15 mouse cellular contexts compared by ENCODE assay signal in genomic region chr11:67604481-67604880, GRCm38 (mm10).
DNase-seq lines count a peak whose midpoint lies in the region; ATAC-seq and TF ChIP-seq lines count a peak whose summit lies in the region.
"Had no signal": no experiment of that assay in that cellular context is flagged by ENCODE, and none has a peak within 500 bp of the region (broad histone marks: within the 10 kb centered on the region; RNA-seq: fewer than 3 reads in every experiment).

No protein-coding gene starts in this region.

- no peak for ATAC-seq in lung, postnatal 0 days
- peak; percentile 76 for ATAC-seq in hematopoietic stem cell, adult 5-6 weeks (replicated peaks in 1 of 2; ENCODE audit: insufficient read depth in 1 of 2, low FRiP score in 2 of 2, low TSS enrichment in 1 of 2, low read depth in 1 of 2, poor library complexity in 2 of 2, severe bottlenecking in 2 of 2)
- ATAC-seq in forebrain, embryonic 14.5 days, result no peak
- ATAC-seq: intestine, embryonic 15.5 days had no signal

- WGBS in lung, postnatal 0 days, result 31% methylated on average over 2 of the region's 2 CpGs
- 24% methylated on average over 2 of the region's 2 CpGs for WGBS in lung, adult 2 months
- 0% methylated on average over 2 of the region's 2 CpGs for whole genome bisulfite sequencing in spleen, adult 2 months
- WGBS in forebrain, embryonic 14.5 days, result 72% methylated on average over 2 of the region's 2 CpGs

- no peak overlapping the region for H3K27ac ChIP-seq in lung, postnatal 0 days (ENCODE audit: low read length)
- H3K27ac ChIP-seq in spleen, adult 2 months (ENCODE audit: insufficient read depth, low read length), result no peak overlapping the region
- no peak overlapping the region for H3K27ac ChIP-seq in forebrain, embryonic 14.5 days (ENCODE audit: low read depth, low read length)
- H3K27ac ChIP-seq: intestine, embryonic 15.5 days; liver, embryonic 15.5 days; neural tube, embryonic 12.5 days had no signal

- TF ChIP-seq POLR2A in lung, adult 2 months (IDR thresholded peaks at IDR 0.05; ENCODE audit: borderline replicate concordance, extremely low read depth, low read depth, low read length), result no peak
- TF ChIP-seq POLR2A in spleen, adult 2 months (IDR thresholded peaks at IDR 0.05; ENCODE audit: low read depth, low read length), result no peak

- no peaks in the 10 kb centered on the region for H3K9me3 ChIP-seq in lung, postnatal 0 days (ENCODE audit: low read length)
- no peaks in the 10 kb centered on the region for H3K9me3 ChIP-seq in forebrain, embryonic 14.5 days (replicated peaks; ENCODE audit: control insufficient read depth, low read length)
- H3K9me3 ChIP-seq: intestine, embryonic 15.5 days; liver, embryonic 15.5 days; neural tube, embryonic 12.5 days had no signal

- H3K4me2 ChIP-seq in lung, postnatal 0 days (replicated peaks; ENCODE audit: low read depth, low read length), result no peak overlapping the region
- H3K4me2 ChIP-seq in forebrain, embryonic 14.5 days (ENCODE audit: low read length), result no peak overlapping the region
- H3K4me2 ChIP-seq: intestine, embryonic 15.5 days; liver, embryonic 15.5 days; midbrain, embryonic 11.5 days; neural tube, embryonic 12.5 days had no signal

- no peaks in the 10 kb centered on the region for H3K4me1 ChIP-seq in lung, postnatal 0 days (ENCODE audit: insufficient read depth, low read depth, low read length)
- no peaks in the 10 kb centered on the region; the same call in 1 of the 2 replicates for H3K4me1 ChIP-seq in lung, adult 2 months (ENCODE audit: control insufficient read depth, insufficient read depth, low read length)
- H3K4me1 ChIP-seq in spleen, adult 2 months (ENCODE audit: control insufficient read depth, insufficient read depth, insufficient read length), result peaks cover 10% of the 10 kb centered on the region; the same call in 1 of the 2 replicates
- peaks cover 14% of the 10 kb centered on the region for H3K4me1 ChIP-seq in forebrain, embryonic 14.5 days (ENCODE audit: control insufficient read depth, insufficient read depth, low read length)
- H3K4me1 ChIP-seq: intestine, embryonic 15.5 days; liver, embryonic 15.5 days had no signal

- no peak overlapping the region for H3K9ac ChIP-seq in lung, postnatal 0 days (replicated peaks; ENCODE audit: low read depth)
- no peak overlapping the region for H3K9ac ChIP-seq in forebrain, embryonic 14.5 days (ENCODE audit: low read length)
- H3K9ac ChIP-seq: intestine, embryonic 15.5 days; liver, embryonic 15.5 days; neural tube, embryonic 12.5 days had no signal

- no peak for TF ChIP-seq CTCF in lung, postnatal 0 days (IDR thresholded peaks at IDR 0.05)
- no peak for TF ChIP-seq CTCF in lung, adult 2 months (IDR thresholded peaks at IDR 0.05; ENCODE audit: insufficient read depth, low read length)
- TF ChIP-seq CTCF in spleen, adult 2 months (IDR thresholded peaks at IDR 0.05; ENCODE audit: extremely low read depth, insufficient read depth, insufficient read length, insufficient replicate concordance), result no peak

- H3K27me3 ChIP-seq in lung, postnatal 0 days (replicated peaks; ENCODE audit: insufficient read depth, low read length), result no peaks in the 10 kb centered on the region
- H3K27me3 ChIP-seq in spleen, adult 2 months (ENCODE audit: control insufficient read depth, insufficient read depth, low read length), result no peaks in the 10 kb centered on the region
- no peaks in the 10 kb centered on the region for H3K27me3 ChIP-seq in forebrain, embryonic 14.5 days (replicated peaks; ENCODE audit: control insufficient read depth, insufficient read depth, low read length)
- H3K27me3 ChIP-seq: intestine, embryonic 15.5 days; liver, embryonic 15.5 days; neural tube, embryonic 12.5 days had no signal

- H3K4me3 ChIP-seq in lung, postnatal 0 days (ENCODE audit: low read depth, low read length), result no peak overlapping the region
- H3K4me3 ChIP-seq in lung, adult 2 months (replicated peaks; ENCODE audit: extremely low read depth, low read depth, low read length), result no peak overlapping the region
- no peak overlapping the region for H3K4me3 ChIP-seq in spleen, adult 2 months (ENCODE audit: extremely low read depth, insufficient read depth, insufficient read length)
- no peak overlapping the region for H3K4me3 ChIP-seq in forebrain, embryonic 14.5 days (ENCODE audit: low read depth, low read length)
- H3K4me3 ChIP-seq: intestine, embryonic 15.5 days; liver, embryonic 15.5 days; neural tube, embryonic 12.5 days had no signal

- H3K36me3 ChIP-seq in lung, postnatal 0 days (ENCODE audit: insufficient read depth, low read length), result no peaks in the 10 kb centered on the region
- no peaks in the 10 kb centered on the region for H3K36me3 ChIP-seq in spleen, adult 2 months (ENCODE audit: control insufficient read depth, insufficient read depth, low read length)
- no peaks in the 10 kb centered on the region for H3K36me3 ChIP-seq in forebrain, embryonic 14.5 days (ENCODE audit: control insufficient read depth, insufficient read depth, low read length)
- H3K36me3 ChIP-seq: intestine, embryonic 15.5 days; liver, embryonic 15.5 days; neural tube, embryonic 12.5 days had no signal

- DNase-seq in lung, postnatal 0 days (ENCODE audit: low spot score), result peak; percentile 26
- no peak for DNase-seq in lung, adult 2 months
- peak; percentile 95 for DNase-seq in MEL-GATA-1-ER (ENCODE audit: extremely low read depth, low read depth)
- peak; percentile 14 to 34 for DNase-seq in spleen, adult 2 months (ENCODE audit: low read depth in 1 of 2, low spot score in 2 of 2)
- DNase-seq in gastrocnemius, adult 8-10 months (ENCODE audit: low spot score in 2 of 2), result no peak
- DNase-seq in forebrain, embryonic 14.5 days (ENCODE audit: low spot score), result no peak
- DNase-seq: cerebellum, adult 18-20 months; embryo, embryonic 11 days; heart, postnatal 36 days; kidney, postnatal 10 days had no signal

- TF ChIP-seq EP300 in lung, postnatal 0 days (IDR thresholded peaks at IDR 0.05), result no peak

Comparison
In these comparisons a context has a peak if more than half of its experiments do, and no peak if none do; other contexts are left out.
1. DNase-seq: peak in lung, postnatal 0 days (single experiment), MEL-GATA-1-ER (single experiment) and spleen, adult 2 months (2 of 2); none in lung, adult 2 months (single experiment), gastrocnemius, adult 8-10 months (0 of 2) and forebrain, embryonic 14.5 days (single experiment).
2. ATAC-seq: peak in hematopoietic stem cell, adult 5-6 weeks (2 of 2); none in lung, postnatal 0 days (single experiment) and forebrain, embryonic 14.5 days (single experiment).